Mouse (Mus musculus): ENCODE results near the gene Htra2. TPM values are rescaled to one million over a fixed set of nuclear protein-coding genes. Genes with fewer than 3 reads are reported as not detected.

Htra2 gene
- polyA plus RNA-seq, 1 experiment from 2014 or later, result 106 TPM

GRCm38 (mm10) chr6:83084477-83084876, 29.4 kb upstream of the Htra2 start:
- 9% methylated on average over 6 of the region's 6 CpGs for WGBS
- no peak overlapping the region for H3K27ac ChIP-seq
- no peak overlapping the region for H3K4me3 ChIP-seq
- peaks cover 29% of the 10 kb centered on the region for H3K36me3 ChIP-seq
- peaks cover 32% of the 10 kb centered on the region for H3K4me1 ChIP-seq
- H3K27me3 ChIP-seq (ENCODE audit: insufficient read depth, poor library complexity, severe bottlenecking), result peaks cover 92% of the 10 kb centered on the region
- no peak for DNase-seq (ENCODE audit: low spot score)
- no peaks in the 10 kb centered on the region for H3K9me3 ChIP-seq

- 11% methylated on average over 5 of the region's 5 CpGs for WGBS
- H3K27me3 ChIP-seq (ENCODE audit: insufficient read depth, poor library complexity, severe bottlenecking), result peaks cover 85% of the 10 kb centered on the region
- DNase-seq (ENCODE audit: low spot score), result no peak
- H3K9me3 ChIP-seq, result no peaks in the 10 kb centered on the region
- H3K4me3 ChIP-seq, result no peak overlapping the region
- H3K36me3 ChIP-seq, result peaks cover 29% of the 10 kb centered on the region
- H3K27ac ChIP-seq, result no peak overlapping the region
- H3K4me1 ChIP-seq, result peaks cover 39% of the 10 kb centered on the region
These were observed 28.4 kb upstream of the Htra2 start for GRCm38 (mm10) chr6:83083497-83083896.

GRCm38 (mm10) chr6:83080210-83080609, 25.1 kb upstream of the Htra2 start:
- Histone ChIP-seq H3K27me3 (ENCODE audit: insufficient read depth, poor library complexity, severe bottlenecking) (peaks cover 73% of the 10 kb centered on the region), H3K4me3 (no peak overlapping the region), H3K36me3 (peaks cover 29% of the 10 kb centered on the region), H3K4me1 (peaks cover 13% of the 10 kb centered on the region), H3K9me3 (no peaks in the 10 kb centered on the region), H3K27ac (no peak overlapping the region)
- 93% methylated on average over 5 of the region's 5 CpGs for WGBS
- DNase-seq (ENCODE audit: low spot score), result no peak

GRCm38 (mm10) chr6:83078324-83078858, 23.3 kb upstream of the Htra2 start:
- DNase-seq (ENCODE audit: low spot score), result peak; percentile 99
- peak overlapping the region; percentile 95 for H3K27ac ChIP-seq
- under 1% methylated on average over 46 of the region's 46 CpGs for WGBS
- peak overlapping the region; percentile 87 for H3K4me3 ChIP-seq
- peaks cover 13% of the 10 kb centered on the region for H3K4me1 ChIP-seq
- H3K27me3 ChIP-seq (ENCODE audit: insufficient read depth, poor library complexity, severe bottlenecking), result peaks cover 73% of the 10 kb centered on the region
- peaks cover 29% of the 10 kb centered on the region for H3K36me3 ChIP-seq
- no peaks in the 10 kb centered on the region for H3K9me3 ChIP-seq

- Histone ChIP-seq H3K9me3 (no peaks in the 10 kb centered on the region), H3K27me3 (ENCODE audit: insufficient read depth, poor library complexity, severe bottlenecking) (peaks cover 73% of the 10 kb centered on the region), H3K36me3 (peaks cover 29% of the 10 kb centered on the region), H3K4me3 (peak within 1 kb of the TSS; percentile 87), H3K27ac (peak within 1 kb of the TSS; percentile 95), H3K4me1 (peaks cover 13% of the 10 kb centered on the region)
- no peak for DNase-seq (ENCODE audit: low spot score)
- under 1% methylated on average over 54 of the region's 54 CpGs for WGBS
These were observed 22.7 kb upstream of the Htra2 start, which contains the start of gene Pcgf1 for GRCm38 (mm10) chr6:83077630-83078323. TSS of gene Pcgf1 (plus strand) at chr6:83077869.

- H3K4me1 ChIP-seq, result peaks cover 29% of the 10 kb centered on the region
- no peaks in the 10 kb centered on the region for H3K9me3 ChIP-seq
- peaks cover 2% of the 10 kb centered on the region for H3K36me3 ChIP-seq
- WGBS, result 17% methylated on average over 2 of the region's 2 CpGs
- DNase-seq (ENCODE audit: low spot score), result no peak
- no peak overlapping the region for H3K4me3 ChIP-seq
- H3K27ac ChIP-seq, result no peak overlapping the region
- peaks cover 74% of the 10 kb centered on the region for H3K27me3 ChIP-seq (ENCODE audit: insufficient read depth, poor library complexity, severe bottlenecking)
These were observed 19.9 kb upstream of the Htra2 start for GRCm38 (mm10) chr6:83074979-83075378.

- no peak for DNase-seq (ENCODE audit: low spot score)
- Histone ChIP-seq H3K36me3 (no peaks in the 10 kb centered on the region), H3K4me3 (peak overlapping the region; percentile 36), H3K9me3 (no peaks in the 10 kb centered on the region), H3K27ac (no peak overlapping the region), H3K4me1 (peaks cover 30% of the 10 kb centered on the region), H3K27me3 (ENCODE audit: insufficient read depth, poor library complexity, severe bottlenecking) (peaks cover 100% of the 10 kb centered on the region)
- under 1% methylated on average over 22 of the region's 24 CpGs for WGBS
These were observed 16.1 kb upstream of the Htra2 start for GRCm38 (mm10) chr6:83071220-83071619.

- WGBS, result under 1% methylated on average over 56 of the region's 58 CpGs
These were observed 15.5 kb upstream of the Htra2 start for GRCm38 (mm10) chr6:83070311-83071219.

GRCm38 (mm10) chr6:83070247-83070310, 15.0 kb upstream of the Htra2 start, which contains the start of gene Tlx2:
TSS of gene Tlx2 (minus strand) at chr6:83070293.
- WGBS, result 2% methylated on average over 10 of the region's 10 CpGs
- no peaks in the 10 kb centered on the region for H3K36me3 ChIP-seq
- H3K9me3 ChIP-seq, result no peaks in the 10 kb centered on the region
- peaks cover 100% of the 10 kb centered on the region for H3K27me3 ChIP-seq (ENCODE audit: insufficient read depth, poor library complexity, severe bottlenecking)
- peaks cover 30% of the 10 kb centered on the region for H3K4me1 ChIP-seq
- no peak within 1 kb of the TSS for H3K27ac ChIP-seq
- peak within 1 kb of the TSS; percentile 49 for H3K4me3 ChIP-seq
- DNase-seq (ENCODE audit: low spot score), result no peak

More at GRCm38 (mm10) chr6:83070311-83071219, 15.5 kb upstream of the Htra2 start:
- no peak for DNase-seq (ENCODE audit: low spot score)
- peak overlapping the region; percentile 49 for H3K4me3 ChIP-seq
- H3K36me3 ChIP-seq, result no peaks in the 10 kb centered on the region
- peaks cover 100% of the 10 kb centered on the region for H3K27me3 ChIP-seq (ENCODE audit: insufficient read depth, poor library complexity, severe bottlenecking)
- H3K27ac ChIP-seq, result no peak overlapping the region
- peaks cover 30% of the 10 kb centered on the region for H3K4me1 ChIP-seq
- no peaks in the 10 kb centered on the region for H3K9me3 ChIP-seq

GRCm38 (mm10) chr6:83069488-83070246, 14.6 kb upstream of the Htra2 start:
- Histone ChIP-seq H3K27me3 (ENCODE audit: insufficient read depth, poor library complexity, severe bottlenecking) (peaks cover 100% of the 10 kb centered on the region), H3K27ac (no peak overlapping the region), H3K4me3 (peak overlapping the region; percentile 49), H3K9me3 (no peaks in the 10 kb centered on the region), H3K36me3 (no peaks in the 10 kb centered on the region), H3K4me1 (peaks cover 30% of the 10 kb centered on the region)
- 3% methylated on average over 69 of the region's 69 CpGs for WGBS
- no peak for DNase-seq (ENCODE audit: low spot score)

- Histone ChIP-seq H3K36me3 (no peaks in the 10 kb centered on the region), H3K4me1 (peaks cover 30% of the 10 kb centered on the region), H3K27ac (no peak overlapping the region), H3K27me3 (ENCODE audit: insufficient read depth, poor library complexity, severe bottlenecking) (peaks cover 100% of the 10 kb centered on the region), H3K4me3 (peak overlapping the region; percentile 49), H3K9me3 (no peaks in the 10 kb centered on the region)
- no peak for DNase-seq (ENCODE audit: low spot score)
- 1% methylated on average over 81 of the region's 81 CpGs for WGBS
These were observed 13.8 kb upstream of the Htra2 start for GRCm38 (mm10) chr6:83068706-83069487.

GRCm38 (mm10) chr6:83068221-83068620, 13.1 kb upstream of the Htra2 start:
- no peak overlapping the region for H3K27ac ChIP-seq
- 3% methylated on average over 8 of the region's 8 CpGs for WGBS
- peaks cover 100% of the 10 kb centered on the region for H3K27me3 ChIP-seq (ENCODE audit: insufficient read depth, poor library complexity, severe bottlenecking)
- no peaks in the 10 kb centered on the region for H3K36me3 ChIP-seq
- H3K4me1 ChIP-seq, result peaks cover 30% of the 10 kb centered on the region
- peak overlapping the region; percentile 48 for H3K4me3 ChIP-seq
- H3K9me3 ChIP-seq, result no peaks in the 10 kb centered on the region
- DNase-seq (ENCODE audit: low spot score), result no peak

Data from heart, embryonic 10.5 days (tissue).